Mouse (Mus musculus) G1E (cell line): Measurements from ENCODE around the gene Ttc27. TPM values are rescaled to one million over a fixed set of nuclear protein-coding genes. Genes with fewer than 3 reads are reported as not detected.

Experiments
- ATAC-seq: 2 replicates; pipeline ENCODE4 v1.8.0; 2016; ENCODE audit warnings: mild to moderate bottlenecking; ENCODE audit not compliant: insufficient number of reproducible peaks, poor library complexity, low FRiP score, severe bottlenecking; ENCODE audit errors: extremely low read depth
- DNase-seq: peaks from one replicate; pipeline ENCODE4 v3.0.0; 2012; ENCODE audit warnings: low spot score
- H3K27me3 ChIP-seq: 2 replicates; pipeline ENCODE4 v1.6.1; 2012; ENCODE audit warnings: mild to moderate bottlenecking, low read length, inconsistent platforms; ENCODE audit not compliant: insufficient read depth
- H3K36me3 ChIP-seq: replicated peaks from 2 replicates; pipeline ENCODE3; 2012; ENCODE audit warnings: mild to moderate bottlenecking, inconsistent platforms
- H3K4me1 ChIP-seq: 2 replicates; pipeline ENCODE4 v1.6.1; 2012; ENCODE audit warnings: low read depth, low read length, inconsistent platforms, mixed read lengths; ENCODE audit not compliant: insufficient read depth
- H3K4me3 ChIP-seq: 2 replicates; pipeline ENCODE4 v1.5.1; 2012; ENCODE audit warnings: low read depth, mild to moderate bottlenecking, inconsistent platforms, low read length, moderate library complexity, mixed read lengths
- H3K9me3 ChIP-seq: replicated peaks from 2 replicates; pipeline ENCODE4 v1.6.1; 2012; ENCODE audit warnings: inconsistent platforms
- CTCF ChIP-seq: IDR thresholded peaks from 2 replicates; pipeline ENCODE4 v1.5.1; 2012; ENCODE audit warnings: low read depth, low read length, inconsistent platforms, mixed read lengths
- GATA1 ChIP-seq: IDR thresholded peaks from 2 replicates; pipeline ENCODE4 v1.6.1; 2012; ENCODE audit warnings: borderline replicate concordance, low read length, inconsistent platforms, mixed read lengths
- GATA2 ChIP-seq: IDR thresholded peaks from 2 replicates; pipeline ENCODE4 v1.6.1; 2012; ENCODE audit warnings: low read depth, low read length, inconsistent platforms, borderline replicate concordance
- POLR2AphosphoS5 ChIP-seq: IDR thresholded peaks from 2 replicates; pipeline ENCODE4 v1.6.1; 2012; ENCODE audit warnings: low read depth, low read length, inconsistent platforms; ENCODE audit not compliant: insufficient replicate concordance
- TAL1 ChIP-seq: conservative IDR thresholded peaks from 2 replicates; pipeline ENCODE4 v1.6.1; 2012; ENCODE audit warnings: low read depth, low read length, inconsistent platforms, mixed read lengths
- polyA plus RNA-seq: library from polyadenylated mRNA; stranded (reverse); fragments of >175 nt; gene quantifications from 2 replicates; pipeline ENCODE4 v1.2.3, GENCODE M21; 2012
- total RNA-seq, 2 experiments: library from RNA; stranded (forward) in 1 of 2; stranded (reverse) in 1 of 2; fragments of 200-1000 nt in 1 of 2; fragments of >200 nt in 1 of 2; fragmentation: Nextera tagmentation in 1 of 2; gene quantifications; 2 replicates each; pipeline ENCODE4 v1.2.3; 2014 to 2017

The Ttc27 gene
- total and polyA plus RNA-seq, 3 experiments: 20.5 to 39.4 (median 23.1) TPM

DNA sequence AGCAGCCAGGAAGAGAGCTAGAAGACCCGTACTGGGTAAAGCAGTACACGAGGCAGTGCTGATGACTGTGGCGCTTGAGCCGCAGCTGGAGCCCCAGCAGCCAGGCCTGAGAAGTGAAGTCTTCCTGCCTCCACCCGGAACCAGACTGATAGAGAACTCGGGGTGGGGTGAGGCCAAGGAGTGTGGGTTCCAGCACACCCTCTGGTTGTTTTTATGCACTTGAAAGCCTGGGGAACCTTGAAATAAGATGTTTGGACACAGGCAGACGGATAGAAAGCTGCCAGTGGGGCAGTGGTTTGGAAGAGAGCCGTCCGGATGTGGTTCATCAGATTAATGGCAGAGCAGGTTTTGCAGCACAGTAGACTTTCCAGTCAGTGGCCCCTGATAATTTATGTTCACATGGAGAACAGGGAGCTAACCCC is 51.9 kb downstream of the Ttc27 start:
- H3K36me3 ChIP-seq: peaks cover 55% of the 10 kb centered on the region
- H3K9me3 ChIP-seq: no peaks in the 10 kb centered on the region
- no peaks in the 10 kb centered on the region for H3K27me3 ChIP-seq
- ATAC-seq (no peak), DNase-seq (no peak)
- no peak overlapping the region for H3K4me3 ChIP-seq
- no peaks in the 10 kb centered on the region for H3K4me1 ChIP-seq
- TF ChIP-seq GATA2 (no peak), TAL1 (no peak), GATA1 (no peak), CTCF (no peak), POLR2AphosphoS5 (no peak)

DNA sequence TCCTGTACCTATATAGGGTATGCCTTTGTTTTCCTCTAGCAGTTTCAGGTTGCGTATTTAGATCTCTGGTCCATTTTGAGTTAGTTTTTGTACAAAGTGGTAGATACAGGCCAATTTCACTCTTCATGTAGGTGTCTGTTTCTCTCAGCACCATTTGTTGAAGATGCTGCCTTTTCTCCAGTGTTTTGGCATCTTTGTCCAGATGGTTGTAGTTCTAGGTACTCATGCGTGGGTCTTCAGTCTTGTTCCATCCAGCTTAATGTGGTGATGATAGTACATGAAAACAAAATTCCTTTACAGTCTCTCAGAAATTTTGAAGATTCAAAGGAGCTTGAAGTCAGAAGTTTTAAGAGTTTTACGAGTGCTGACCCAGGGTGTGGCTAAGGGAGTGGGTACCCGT is 54.8 kb downstream of the Ttc27 start:
- H3K4me1 ChIP-seq: no peaks in the 10 kb centered on the region
- ATAC-seq: no peak
- no peaks in the 10 kb centered on the region for H3K27me3 ChIP-seq
- no peak for DNase-seq
- no peaks in the 10 kb centered on the region for H3K9me3 ChIP-seq
- TF ChIP-seq CTCF (no peak), GATA2 (no peak), GATA1 (no peak), POLR2AphosphoS5 (no peak), TAL1 (no peak)
- H3K36me3 ChIP-seq: peaks cover 63% of the 10 kb centered on the region
- H3K4me3 ChIP-seq: no peak overlapping the region

DNA sequence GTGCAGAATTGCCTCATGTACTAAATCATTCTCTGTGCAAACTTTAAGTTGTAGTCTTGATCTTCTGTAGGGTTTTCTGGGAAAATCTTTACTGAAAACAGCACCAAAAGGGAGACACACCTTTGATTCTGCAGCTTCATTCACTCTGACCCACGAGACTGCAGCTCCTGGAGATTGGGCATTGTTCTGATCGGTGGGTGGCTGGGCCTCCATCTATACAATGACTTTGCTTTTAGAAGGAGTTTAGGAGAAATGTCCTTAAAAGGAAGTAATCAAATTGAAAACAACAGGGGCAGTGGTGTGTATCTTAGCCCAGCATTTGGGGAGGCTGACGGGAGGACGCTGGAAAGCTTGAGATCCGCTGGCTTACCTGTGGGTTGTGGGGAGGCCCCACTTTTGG is 56.0 kb downstream of the Ttc27 start:
- no peaks in the 10 kb centered on the region for H3K27me3 ChIP-seq
- no peaks in the 10 kb centered on the region for H3K9me3 ChIP-seq
- H3K4me1 ChIP-seq: no peaks in the 10 kb centered on the region
- H3K36me3 ChIP-seq: peaks cover 61% of the 10 kb centered on the region
- ATAC-seq (no peak), DNase-seq (no peak)
- TF ChIP-seq CTCF: no peak
- TF ChIP-seq GATA2: no peak
- TF ChIP-seq POLR2AphosphoS5: no peak
- no peak for TF ChIP-seq GATA1
- TF ChIP-seq TAL1: no peak
- no peak overlapping the region for H3K4me3 ChIP-seq

DNA sequence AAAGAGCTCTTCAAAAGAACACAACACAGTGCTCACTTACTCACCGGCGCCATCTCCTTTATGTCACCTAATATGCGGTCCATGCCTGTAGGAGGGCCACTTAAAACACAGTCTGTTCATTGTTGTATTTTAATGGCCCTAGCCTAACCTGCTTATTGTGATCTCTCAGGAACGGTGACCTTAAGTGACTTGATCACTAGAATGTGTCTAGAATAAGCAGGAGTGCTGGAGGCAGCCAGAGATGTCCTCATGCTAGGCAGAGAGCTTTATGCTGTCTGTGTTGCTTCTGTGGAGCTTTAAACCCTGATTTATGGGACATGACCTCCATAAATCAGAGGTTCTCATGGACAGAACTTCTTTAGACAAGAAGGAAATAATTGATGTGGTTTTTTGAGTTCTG is 62.6 kb downstream of the Ttc27 start:
- Histone ChIP-seq H3K9me3 (no peaks in the 10 kb centered on the region), H3K4me3 (no peak overlapping the region), H3K27me3 (no peaks in the 10 kb centered on the region), H3K36me3 (peaks cover 52% of the 10 kb centered on the region), H3K4me1 (no peaks in the 10 kb centered on the region)
- TF ChIP-seq CTCF (no peak), TAL1 (no peak), POLR2AphosphoS5 (no peak), GATA2 (no peak), GATA1 (no peak)
- DNase-seq: no peak
- no peak for ATAC-seq

DNA sequence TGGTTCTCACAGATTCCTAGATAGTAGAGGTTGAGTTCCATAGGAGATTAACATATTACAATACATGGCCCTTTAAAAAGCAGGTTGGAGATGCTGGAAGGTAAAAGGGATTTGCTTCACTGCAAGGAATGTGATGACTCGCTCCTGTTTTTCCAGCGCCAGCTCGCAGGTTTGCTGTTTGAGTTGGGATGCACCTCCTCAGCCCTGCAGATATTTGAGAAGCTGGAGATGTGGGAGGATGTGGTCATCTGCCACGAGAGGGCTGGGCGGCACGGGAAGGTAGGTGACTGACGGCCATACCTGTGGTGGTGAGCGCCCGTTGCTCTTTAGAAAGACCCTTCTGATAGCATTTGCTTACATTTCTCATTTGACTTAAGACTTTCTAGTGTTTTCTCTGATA is 63.1 kb downstream of the Ttc27 start:
- no peak overlapping the region for H3K4me3 ChIP-seq
- H3K36me3 ChIP-seq: peaks cover 53% of the 10 kb centered on the region
- ATAC-seq (no peak), DNase-seq (no peak)
- no peaks in the 10 kb centered on the region for H3K27me3 ChIP-seq
- H3K4me1 ChIP-seq: no peaks in the 10 kb centered on the region
- H3K9me3 ChIP-seq: no peaks in the 10 kb centered on the region
- TF ChIP-seq GATA1: no peak
- no peak for TF ChIP-seq GATA2
- no peak for TF ChIP-seq CTCF
- no peak for TF ChIP-seq TAL1
- no peak for TF ChIP-seq POLR2AphosphoS5

DNA sequence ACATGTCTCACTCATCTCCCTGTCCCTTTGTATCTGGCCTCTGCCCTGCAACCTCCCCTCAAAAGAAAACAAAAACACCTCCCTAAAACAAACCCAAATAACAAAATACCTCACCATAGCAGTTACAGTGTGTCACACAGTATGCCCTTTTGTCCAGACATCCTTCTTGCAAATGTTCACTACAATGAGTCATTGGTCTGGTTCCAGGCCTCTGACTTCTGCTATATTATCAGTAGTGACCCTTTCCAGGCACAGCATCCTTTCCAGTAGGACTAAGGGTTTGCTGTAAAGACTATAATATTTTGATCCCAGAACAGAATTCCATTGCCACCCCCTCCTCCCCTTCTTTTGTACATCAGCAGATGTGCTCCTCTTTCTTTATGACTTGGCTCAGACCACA is 64.4 kb downstream of the Ttc27 start:
- DNase-seq (no peak), ATAC-seq (no peak)
- Histone ChIP-seq H3K4me1 (no peaks in the 10 kb centered on the region), H3K9me3 (no peaks in the 10 kb centered on the region), H3K4me3 (no peak overlapping the region), H3K36me3 (peaks cover 56% of the 10 kb centered on the region), H3K27me3 (no peaks in the 10 kb centered on the region)
- no peak for TF ChIP-seq GATA2

DNA sequence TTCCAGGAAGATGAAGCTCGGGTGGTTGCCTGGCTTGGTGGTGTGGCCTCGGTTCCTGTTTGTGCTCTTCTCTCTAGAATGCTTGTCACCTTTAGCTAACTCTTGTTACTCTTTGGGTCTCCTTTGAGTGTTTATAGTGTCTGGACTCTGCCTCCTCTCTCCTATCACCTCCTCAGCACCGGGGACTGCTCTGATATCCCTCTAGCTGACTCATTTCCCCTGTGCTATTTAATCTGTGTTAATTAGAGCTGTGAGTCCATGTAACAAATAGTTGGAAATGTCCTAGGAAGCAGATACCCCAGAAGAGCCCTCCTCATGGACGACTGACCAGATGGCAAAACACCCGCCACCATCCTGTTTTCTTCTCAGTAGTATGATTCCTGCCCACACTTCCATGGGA is 68.1 kb downstream of the Ttc27 start:
- TF ChIP-seq GATA1 (no peak), GATA2 (no peak), POLR2AphosphoS5 (no peak), CTCF (no peak), TAL1 (no peak)
- H3K4me3 ChIP-seq: no peak overlapping the region
- no peak for DNase-seq
- peaks cover 59% of the 10 kb centered on the region for H3K36me3 ChIP-seq
- no peaks in the 10 kb centered on the region for H3K27me3 ChIP-seq
- no peaks in the 10 kb centered on the region for H3K9me3 ChIP-seq
- no peaks in the 10 kb centered on the region for H3K4me1 ChIP-seq
- ATAC-seq: no peak
